Mouse (Mus musculus) thymus, postnatal 14 days (tissue): ENCODE results near the gene Nphs2.
"Not testable (repeated sequence)": the region's sequence is repeated elsewhere in the genome, so short reads cannot be mapped to it uniquely, and the experiment has no call there.

Experiments used
- DNase-seq: peaks from one replicate; pipeline ENCODE4 v3.0.0; 2021

The Nphs2 gene

GRCm38 (mm10) chr1:156310630-156311029 is at the start of gene Nphs2:
Gene Nphs2, plus strand, starts transcription at chr1:156310727.
- DNase-seq: peak; percentile 42

- peak; percentile 74 for DNase-seq
These were observed 47.2 kb upstream of the Nphs2 start for GRCm38 (mm10) chr1:156263352-156263751.

- DNase-seq: no peak
These were observed 46.6 kb upstream of the Nphs2 start for GRCm38 (mm10) chr1:156263946-156264345.

GRCm38 (mm10) chr1:156268546-156268945 is 42.0 kb upstream of the Nphs2 start:
- DNase-seq: not testable (repeated sequence)

GRCm38 (mm10) chr1:156270471-156270870 is 40.1 kb upstream of the Nphs2 start:
- no peak for DNase-seq

GRCm38 (mm10) chr1:156271654-156272053 is 38.9 kb upstream of the Nphs2 start:
- no peak for DNase-seq

- no peak for DNase-seq
These were observed 36.9 kb upstream of the Nphs2 start for GRCm38 (mm10) chr1:156273647-156274046.

GRCm38 (mm10) chr1:156280131-156280530 is 30.4 kb upstream of the Nphs2 start:
- peak; percentile 67 for DNase-seq

- peak; percentile 41 for DNase-seq
These were observed 26.3 kb upstream of the Nphs2 start for GRCm38 (mm10) chr1:156284207-156284606.

- no peak for DNase-seq
These were observed 25.5 kb upstream of the Nphs2 start for GRCm38 (mm10) chr1:156284851-156285540.

GRCm38 (mm10) chr1:156285541-156285896 is 25.0 kb upstream of the Nphs2 start:
- no peak for DNase-seq

GRCm38 (mm10) chr1:156288556-156289221 is 21.8 kb upstream of the Nphs2 start:
- no peak for DNase-seq

- not testable (repeated sequence) for DNase-seq
These were observed 21.3 kb upstream of the Nphs2 start for GRCm38 (mm10) chr1:156289222-156289587.

- no peak for DNase-seq
These were observed 20.5 kb upstream of the Nphs2 start for GRCm38 (mm10) chr1:156290016-156290415.

GRCm38 (mm10) chr1:156302911-156303749 is 7.4 kb upstream of the Nphs2 start, which contains the start of gene Tdrd5:
Gene Tdrd5, minus strand, starts transcription at chr1:156303664.
- DNase-seq: peak; percentile 77

GRCm38 (mm10) chr1:156308595-156308994 is 1.9 kb upstream of the Nphs2 start:
- DNase-seq: no peak

GRCm38 (mm10) chr1:156323126-156323525 is 12.6 kb downstream of the Nphs2 start:
- no peak for DNase-seq

GRCm38 (mm10) chr1:156340847-156341246 is 30.3 kb downstream of the Nphs2 start:
- no peak for DNase-seq

GRCm38 (mm10) chr1:156344433-156344832 is 33.9 kb downstream of the Nphs2 start:
- no peak for DNase-seq

- DNase-seq: no peak
These were observed 35.1 kb downstream of the Nphs2 start for GRCm38 (mm10) chr1:156345633-156346032.

- peak; percentile 24 for DNase-seq
These were observed 38.5 kb downstream of the Nphs2 start for GRCm38 (mm10) chr1:156349031-156349430.

- peak; percentile 58 for DNase-seq
These were observed 39.9 kb downstream of the Nphs2 start for GRCm38 (mm10) chr1:156350441-156350840.

GRCm38 (mm10) chr1:156352466-156352865 is 41.9 kb downstream of the Nphs2 start:
- DNase-seq: no peak

- no peak for DNase-seq
These were observed 55.2 kb downstream of the Nphs2 start, which contains the start of gene Gm2000 for GRCm38 (mm10) chr1:156365740-156366139. Gene Gm2000, plus strand, starts transcription at chr1:156366040.
